Mouse (Mus musculus): Measurements from ENCODE around the gene Ccdc124. TPM values are rescaled to one million over a fixed set of nuclear protein-coding genes. Genes with fewer than 3 reads are reported as not detected.

Gene Ccdc124
- polyA plus RNA-seq, 1 experiment from 2014 or later = 173 TPM

- H3K9ac ChIP-seq = no peak overlapping the region
- H3K27me3 ChIP-seq (replicated peaks) = 0 out of 2 replicates have a peak, but pooled peaks cover 3% of the 10 kb centered on the region
- H3K36me3 ChIP-seq (replicated peaks) = no peaks in the 10 kb centered on the region
- no peak for ATAC-seq (replicated peaks)
- no peak overlapping the region for H3K27ac ChIP-seq
- WGBS = 44% methylated on average over 4 of the region's 4 CpGs
- peaks cover 3% of the 10 kb centered on the region; the same call in 1 of the 2 replicates for H3K4me1 ChIP-seq
- H3K9me3 ChIP-seq = no peaks in the 10 kb centered on the region
- no peak overlapping the region for H3K4me3 ChIP-seq
- no peak overlapping the region for H3K4me2 ChIP-seq
Observed at GRCm38 (mm10) chr8:70879500-70879899, 5.8 kb upstream of the Ccdc124 start.

GRCm38 (mm10) chr8:70878178-70878577 lies 4.4 kb upstream of the Ccdc124 start:
- Histone ChIP-seq H3K4me3 (no peak overlapping the region), H3K9ac (no peak overlapping the region), H3K27ac (no peak overlapping the region), H3K27me3 (replicated peaks) (0 out of 2 replicates have a peak, but pooled peaks cover 3% of the 10 kb centered on the region), H3K4me1 (peaks cover 9% of the 10 kb centered on the region; the same call in 1 of the 2 replicates), H3K36me3 (replicated peaks) (no peaks in the 10 kb centered on the region), H3K9me3 (no peaks in the 10 kb centered on the region), H3K4me2 (no peak overlapping the region)
- ATAC-seq (replicated peaks) = no peak
- 48% methylated on average over 2 of the region's 2 CpGs for WGBS

- ATAC-seq (replicated peaks) = no peak
- Histone ChIP-seq H3K36me3 (replicated peaks) (no peaks in the 10 kb centered on the region), H3K4me2 (no peak overlapping the region), H3K4me1 (peaks cover 23% of the 10 kb centered on the region), H3K27me3 (replicated peaks) (0 out of 2 replicates have a peak, but pooled peaks cover 3% of the 10 kb centered on the region), H3K4me3 (no peak overlapping the region), H3K9me3 (no peaks in the 10 kb centered on the region), H3K9ac (no peak overlapping the region), H3K27ac (no peak overlapping the region)
- 72% methylated on average over 4 of the region's 4 CpGs for WGBS
Observed at GRCm38 (mm10) chr8:70876382-70876781, 2.6 kb upstream of the Ccdc124 start.

- Histone ChIP-seq H3K9me3 (no peaks in the 10 kb centered on the region), H3K4me2 (no peak overlapping the region), H3K27me3 (replicated peaks) (no peaks in the 10 kb centered on the region), H3K27ac (peak overlapping the region; percentile 90; the same call in 1 of the 2 replicates), H3K36me3 (replicated peaks) (no peaks in the 10 kb centered on the region), H3K4me3 (no peak overlapping the region), H3K9ac (no peak overlapping the region), H3K4me1 (peaks cover 25% of the 10 kb centered on the region)
- 91% methylated on average over 13 of the region's 13 CpGs for WGBS
- ATAC-seq (replicated peaks) = no peak
Observed at GRCm38 (mm10) chr8:70874441-70874840, 706 bp upstream of the Ccdc124 start.

- Histone ChIP-seq H3K9ac (peak overlapping the region; percentile 49), H3K27me3 (replicated peaks) (no peaks in the 10 kb centered on the region), H3K9me3 (no peaks in the 10 kb centered on the region), H3K4me2 (peak overlapping the region; percentile 87), H3K27ac (peak overlapping the region; percentile 90), H3K4me3 (peak overlapping the region; percentile 50), H3K36me3 (replicated peaks) (no peaks in the 10 kb centered on the region), H3K4me1 (peaks cover 41% of the 10 kb centered on the region)
- ATAC-seq (replicated peaks) = peak; percentile 3; the same call in 1 of the 2 replicates
- WGBS = 6% methylated on average over 31 of the region's 31 CpGs
Observed at GRCm38 (mm10) chr8:70872643-70873363, 932 bp downstream of the Ccdc124 start.

- Histone ChIP-seq H3K4me2 (no peak overlapping the region), H3K9me3 (no peaks in the 10 kb centered on the region), H3K9ac (no peak overlapping the region), H3K4me3 (no peak overlapping the region), H3K27ac (no peak overlapping the region), H3K36me3 (replicated peaks) (no peaks in the 10 kb centered on the region), H3K4me1 (peaks cover 49% of the 10 kb centered on the region), H3K27me3 (replicated peaks) (no peaks in the 10 kb centered on the region)
- ATAC-seq (replicated peaks) = no peak
- WGBS = 84% methylated on average over 5 of the region's 5 CpGs
Observed at GRCm38 (mm10) chr8:70871195-70871807, 2.4 kb downstream of the Ccdc124 start.

GRCm38 (mm10) chr8:70869601-70870041 lies 4.1 kb downstream of the Ccdc124 start:
- H3K4me2 ChIP-seq = peak overlapping the region; percentile 30
- peaks cover 61% of the 10 kb centered on the region for H3K4me1 ChIP-seq
- H3K27me3 ChIP-seq (replicated peaks) = no peaks in the 10 kb centered on the region
- no peak overlapping the region; the same call in 1 of the 2 replicates for H3K9ac ChIP-seq
- H3K36me3 ChIP-seq (replicated peaks) = no peaks in the 10 kb centered on the region
- H3K9me3 ChIP-seq = no peaks in the 10 kb centered on the region
- peak; percentile 7; the same call in 1 of the 2 replicates for ATAC-seq (replicated peaks)
- WGBS = 47% methylated on average over 16 of the region's 16 CpGs
- no peak overlapping the region for H3K4me3 ChIP-seq
- H3K27ac ChIP-seq = peak overlapping the region; percentile 79

- H3K9me3 ChIP-seq = no peaks in the 10 kb centered on the region
- no peaks in the 10 kb centered on the region for H3K27me3 ChIP-seq (replicated peaks)
- no peaks in the 10 kb centered on the region for H3K36me3 ChIP-seq (replicated peaks)
- peak overlapping the region; percentile 79 for H3K27ac ChIP-seq
- peaks cover 66% of the 10 kb centered on the region for H3K4me1 ChIP-seq
- H3K4me2 ChIP-seq = peak overlapping the region; percentile 30
- no peak for ATAC-seq (replicated peaks)
- 31% methylated on average over 5 of the region's 5 CpGs for WGBS
- H3K4me3 ChIP-seq = no peak overlapping the region; the same call in 1 of the 2 replicates
- H3K9ac ChIP-seq = peak overlapping the region; percentile 25
Observed at GRCm38 (mm10) chr8:70869199-70869571, 4.5 kb downstream of the Ccdc124 start.

GRCm38 (mm10) chr8:70868559-70869198 lies 5.1 kb downstream of the Ccdc124 start:
- no peak for ATAC-seq (replicated peaks)
- no peaks in the 10 kb centered on the region for H3K27me3 ChIP-seq (replicated peaks)
- H3K9ac ChIP-seq = peak overlapping the region; percentile 25
- no peaks in the 10 kb centered on the region for H3K36me3 ChIP-seq (replicated peaks)
- H3K4me2 ChIP-seq = peak overlapping the region; percentile 30
- peak overlapping the region; percentile 79 for H3K27ac ChIP-seq
- no peak overlapping the region; the same call in 1 of the 2 replicates for H3K4me3 ChIP-seq
- 16% methylated on average over 40 of the region's 40 CpGs for WGBS
- H3K4me1 ChIP-seq = peaks cover 66% of the 10 kb centered on the region
- no peaks in the 10 kb centered on the region for H3K9me3 ChIP-seq

- Histone ChIP-seq H3K4me3 (no peak overlapping the region), H3K4me1 (peaks cover 73% of the 10 kb centered on the region), H3K4me2 (peak overlapping the region; percentile 95; the same call in 1 of the 2 replicates)
Observed at GRCm38 (mm10) chr8:70866566-70866965, 7.2 kb downstream of the Ccdc124 start.

GRCm38 (mm10) chr8:70866001-70866520 lies 7.7 kb downstream of the Ccdc124 start:
- ATAC-seq (replicated peaks) = peak; percentile 15
- 4% methylated on average over 12 of the region's 12 CpGs for WGBS

More at GRCm38 (mm10) chr8:70866566-70866965, 7.2 kb downstream of the Ccdc124 start:
- Histone ChIP-seq H3K36me3 (replicated peaks) (no peaks in the 10 kb centered on the region), H3K9me3 (no peaks in the 10 kb centered on the region), H3K27ac (peak overlapping the region; percentile 95), H3K27me3 (replicated peaks) (no peaks in the 10 kb centered on the region), H3K9ac (no peak overlapping the region; the same call in 1 of the 2 replicates)
- WGBS = 84% methylated on average over 7 of the region's 7 CpGs
- ATAC-seq (replicated peaks) = no peak

More at GRCm38 (mm10) chr8:70866001-70866520, 7.7 kb downstream of the Ccdc124 start:
- H3K9me3 ChIP-seq = no peaks in the 10 kb centered on the region
- peak overlapping the region; percentile 37 for H3K9ac ChIP-seq
- peak overlapping the region; percentile 56 for H3K4me3 ChIP-seq
- peak overlapping the region; percentile 95 for H3K27ac ChIP-seq
- peaks cover 75% of the 10 kb centered on the region for H3K4me1 ChIP-seq
- no peaks in the 10 kb centered on the region for H3K27me3 ChIP-seq (replicated peaks)
- H3K36me3 ChIP-seq (replicated peaks) = no peaks in the 10 kb centered on the region
- peak overlapping the region; percentile 95 for H3K4me2 ChIP-seq
